In genomic region chr5:147892735-147893134, GRCm38 (mm10) we compare ENCODE assay signal across 14 mouse cellular contexts. TPM values are rescaled to one million over a fixed set of nuclear protein-coding genes. Genes with fewer than 3 reads are reported as not detected.
DNase-seq lines count a peak whose midpoint lies in the region; ATAC-seq and TF ChIP-seq lines count a peak whose summit lies in the region.
"Had no signal": no experiment of that assay in that cellular context is flagged by ENCODE, and none has a peak within 500 bp of the region (broad histone marks: within the 10 kb centered on the region; RNA-seq: fewer than 3 reads in every experiment).

No protein-coding gene starts in this region.

- H3K4me2 ChIP-seq in embryonic facial prominence, embryonic 12.5 days (replicated peaks): 0 out of 2 replicates have a peak overlapping the region, but pooled peaks have one; percentile 97
- H3K4me2 ChIP-seq in intestine, embryonic 16.5 days (ENCODE audit: low read depth, low read length): 0 out of 2 replicates have a peak overlapping the region, but pooled peaks have one; percentile 2
- no peak overlapping the region for H3K4me2 ChIP-seq in intestine, embryonic 15.5 days (replicated peaks)
- H3K4me2 ChIP-seq in liver, embryonic 13.5 days: peak overlapping the region; percentile 89

- intact Hi-C loops in left cerebral cortex, postnatal 36 days (cut with DNase I): no loop called here

- no peak overlapping the region for H3K4me3 ChIP-seq in embryonic facial prominence, embryonic 12.5 days
- no peak overlapping the region for H3K4me3 ChIP-seq in embryonic facial prominence, embryonic 10.5 days
- H3K4me3 ChIP-seq in intestine, embryonic 16.5 days (ENCODE audit: low read length): no peak overlapping the region
- no peak overlapping the region for H3K4me3 ChIP-seq in intestine, embryonic 15.5 days (replicated peaks)
- H3K4me3 ChIP-seq in E14TG2a.4 (replicated peaks; ENCODE audit: low read length): peak overlapping the region; percentile 83
- H3K4me3 ChIP-seq in liver, embryonic 13.5 days (replicated peaks): peak overlapping the region; percentile 77
- H3K4me3 ChIP-seq: layer of hippocampus, adult 2 months; lung, embryonic 15.5 days; megakaryocyte, embryonic 14.5 days had no signal

- DNase-seq in embryonic facial prominence, embryonic 10.5 days (ENCODE audit: low spot score): no peak
- no peak for DNase-seq in liver, embryonic 13.5 days
- DNase-seq in left cerebral cortex, postnatal 36 days (ENCODE audit: low spot score in 2 of 2): no peak
- DNase-seq in frontal cortex, postnatal 14 days (ENCODE audit: low spot score in 2 of 2): no peak
- DNase-seq: cerebellum, adult 11 months; right cerebral cortex, postnatal 14 days; thymus, adult 2 months had no signal

- no peaks in the 10 kb centered on the region for H3K9me3 ChIP-seq in embryonic facial prominence, embryonic 12.5 days
- no peaks in the 10 kb centered on the region for H3K9me3 ChIP-seq in embryonic facial prominence, embryonic 10.5 days
- no peaks in the 10 kb centered on the region for H3K9me3 ChIP-seq in intestine, embryonic 16.5 days (ENCODE audit: control insufficient read depth, low read length)
- no peaks in the 10 kb centered on the region for H3K9me3 ChIP-seq in intestine, embryonic 15.5 days
- no peaks in the 10 kb centered on the region for H3K9me3 ChIP-seq in E14TG2a.4 (ENCODE audit: low read length)
- H3K9me3 ChIP-seq in liver, embryonic 13.5 days (replicated peaks): no peaks in the 10 kb centered on the region
- H3K9me3 ChIP-seq: lung, embryonic 15.5 days; megakaryocyte, embryonic 14.5 days had no signal

- no peak overlapping the region for H3K27ac ChIP-seq in embryonic facial prominence, embryonic 12.5 days
- H3K27ac ChIP-seq in embryonic facial prominence, embryonic 10.5 days (replicated peaks): no peak overlapping the region
- peak overlapping the region; percentile 68 for H3K27ac ChIP-seq in intestine, embryonic 16.5 days (ENCODE audit: low read length)
- no peak overlapping the region for H3K27ac ChIP-seq in intestine, embryonic 15.5 days
- peak overlapping the region; percentile 92 for H3K27ac ChIP-seq in liver, embryonic 13.5 days
- H3K27ac ChIP-seq: layer of hippocampus, adult 2 months; lung, embryonic 15.5 days had no signal

- TF ChIP-seq CTCF in E14TG2a.4 (conservative IDR thresholded peaks at IDR 0.05; ENCODE audit: low read length): no peak

- peaks cover 23% of the 10 kb centered on the region for H3K27me3 ChIP-seq in embryonic facial prominence, embryonic 12.5 days
- H3K27me3 ChIP-seq in embryonic facial prominence, embryonic 10.5 days (replicated peaks; ENCODE audit: low read depth, poor library complexity, severe bottlenecking): peaks cover 42% of the 10 kb centered on the region
- no peaks in the 10 kb centered on the region for H3K27me3 ChIP-seq in intestine, embryonic 16.5 days (replicated peaks; ENCODE audit: control insufficient read depth, insufficient read depth, low read length)
- H3K27me3 ChIP-seq in intestine, embryonic 15.5 days (replicated peaks): 0 out of 2 replicates have a peak, but pooled peaks cover 2% of the 10 kb centered on the region
- H3K27me3 ChIP-seq in E14TG2a.4 (ENCODE audit: insufficient read depth, low read length): peaks cover 8% of the 10 kb centered on the region
- H3K27me3 ChIP-seq in liver, embryonic 13.5 days: no peaks in the 10 kb centered on the region
- H3K27me3 ChIP-seq: lung, embryonic 15.5 days had no signal

- H3K9ac ChIP-seq in embryonic facial prominence, embryonic 12.5 days: no peak overlapping the region
- peak overlapping the region; percentile 27; the same call in 1 of the 2 replicates for H3K9ac ChIP-seq in intestine, embryonic 16.5 days (ENCODE audit: low read depth, low read length)
- no peak overlapping the region for H3K9ac ChIP-seq in intestine, embryonic 15.5 days
- H3K9ac ChIP-seq in liver, embryonic 13.5 days: peak overlapping the region; percentile 84
- H3K9ac ChIP-seq: lung, embryonic 15.5 days had no signal

- WGBS in embryonic facial prominence, embryonic 12.5 days: 30% methylated on average over 6 of the region's 6 CpGs
- WGBS in embryonic facial prominence, embryonic 10.5 days: 30% methylated on average over 6 of the region's 6 CpGs
- 29% methylated on average over 6 of the region's 6 CpGs for WGBS in intestine, embryonic 16.5 days
- WGBS in intestine, embryonic 15.5 days: 35% methylated on average over 6 of the region's 6 CpGs
- 30% methylated on average over 6 of the region's 6 CpGs for WGBS in liver, embryonic 13.5 days (ENCODE audit: insufficient replicate concordance)

- no peaks in the 10 kb centered on the region for H3K36me3 ChIP-seq in embryonic facial prominence, embryonic 12.5 days
- no peaks in the 10 kb centered on the region for H3K36me3 ChIP-seq in embryonic facial prominence, embryonic 10.5 days (replicated peaks)
- no peaks in the 10 kb centered on the region for H3K36me3 ChIP-seq in intestine, embryonic 16.5 days (ENCODE audit: control insufficient read depth, insufficient read depth, low read length)
- H3K36me3 ChIP-seq in intestine, embryonic 15.5 days: no peaks in the 10 kb centered on the region
- H3K36me3 ChIP-seq in E14TG2a.4 (ENCODE audit: insufficient read depth, low read length): 0 out of 2 replicates have a peak, but pooled peaks cover 3% of the 10 kb centered on the region
- H3K36me3 ChIP-seq in liver, embryonic 13.5 days: peaks cover 8% of the 10 kb centered on the region; the same call in 1 of the 2 replicates
- H3K36me3 ChIP-seq: lung, embryonic 15.5 days had no signal

- no peak for ATAC-seq in embryonic facial prominence, embryonic 12.5 days (ENCODE audit: insufficient number of reproducible peaks, insufficient read depth, low FRiP score, low TSS enrichment)
- ATAC-seq in intestine, embryonic 16.5 days: peak; percentile 16; the same call in 1 of the 2 replicates
- no peak for ATAC-seq in intestine, embryonic 15.5 days
- ATAC-seq in liver, embryonic 13.5 days (ENCODE audit: low read depth): no peak

- H3K4me1 ChIP-seq in embryonic facial prominence, embryonic 12.5 days: no peaks in the 10 kb centered on the region
- peaks cover 25% of the 10 kb centered on the region for H3K4me1 ChIP-seq in embryonic facial prominence, embryonic 10.5 days
- peaks cover 15% of the 10 kb centered on the region for H3K4me1 ChIP-seq in intestine, embryonic 16.5 days (ENCODE audit: control insufficient read depth, insufficient read depth, low read length)
- peaks cover 10% of the 10 kb centered on the region for H3K4me1 ChIP-seq in intestine, embryonic 15.5 days (replicated peaks)
- peaks cover 58% of the 10 kb centered on the region for H3K4me1 ChIP-seq in E14TG2a.4 (replicated peaks; ENCODE audit: low read depth, low read length)
- peaks cover 68% of the 10 kb centered on the region for H3K4me1 ChIP-seq in liver, embryonic 13.5 days (replicated peaks)

RNA-seq across cellular contexts. Expression of gene Slc46a3, which starts 1.9 kb away (rescaled TPM):
- 2.0 and 2.3 TPM in 2 replicates for polyA plus RNA-seq in embryonic facial prominence, embryonic 12.5 days (2016; fragmentation: Nextera tagmentation; extraction: Ambion mirVana)
- 2.5 TPM in 2 replicates for polyA plus RNA-seq in embryonic facial prominence, embryonic 10.5 days (2016; fragmentation: Nextera tagmentation; extraction: Ambion mirVana)
- 21.4 and 39.8 TPM in 2 replicates for polyA plus RNA-seq in intestine, embryonic 16.5 days (2015; fragmentation: Nextera tagmentation; extraction: Ambion mirVana)
- 7.6 and 11.7 TPM in 2 replicates for polyA plus RNA-seq in intestine, embryonic 15.5 days (2015; fragmentation: Nextera tagmentation; extraction: Ambion mirVana)
- 12.9 and 13.9 TPM in 2 replicates for polyA plus RNA-seq in liver, embryonic 13.5 days (2015; fragmentation: Nextera tagmentation; extraction: Ambion mirVana)
- 1 to 10 TPM; 7.4 to 7.6 TPM for total RNA-seq in left cerebral cortex, postnatal 36 days (2021)

RNA-seq across cellular contexts. Expression of gene Pomp, which starts 32.5 kb away (rescaled TPM):
- 451 and 487 TPM in 2 replicates for polyA plus RNA-seq in embryonic facial prominence, embryonic 12.5 days (2016; fragmentation: Nextera tagmentation; extraction: Ambion mirVana)
- 513 and 534 TPM in 2 replicates for polyA plus RNA-seq in embryonic facial prominence, embryonic 10.5 days (2016; fragmentation: Nextera tagmentation; extraction: Ambion mirVana)
- 394 and 410 TPM in 2 replicates for polyA plus RNA-seq in intestine, embryonic 16.5 days (2015; fragmentation: Nextera tagmentation; extraction: Ambion mirVana)
- polyA plus RNA-seq in intestine, embryonic 15.5 days (2015; fragmentation: Nextera tagmentation; extraction: Ambion mirVana): 424 and 470 TPM in 2 replicates
- 312 and 320 TPM in 2 replicates for polyA plus RNA-seq in liver, embryonic 13.5 days (2015; fragmentation: Nextera tagmentation; extraction: Ambion mirVana)
- 100 to 1,000 TPM; 159 to 195 TPM for total RNA-seq in left cerebral cortex, postnatal 36 days (2021)

Comparison
In these comparisons a context has a peak if more than half of its experiments do, and no peak if none do; other contexts are left out.
1. H3K27ac ChIP-seq: peak in intestine, embryonic 16.5 days (single experiment) and liver, embryonic 13.5 days (single experiment); none in embryonic facial prominence, embryonic 12.5 days (single experiment), embryonic facial prominence, embryonic 10.5 days (single experiment) and intestine, embryonic 15.5 days (single experiment).
2. H3K9ac ChIP-seq: peak in intestine, embryonic 16.5 days (single experiment) and liver, embryonic 13.5 days (single experiment); none in embryonic facial prominence, embryonic 12.5 days (single experiment) and intestine, embryonic 15.5 days (single experiment).
3. H3K4me3 ChIP-seq: peak in E14TG2a.4 (single experiment) and liver, embryonic 13.5 days (single experiment); none in embryonic facial prominence, embryonic 12.5 days (single experiment), embryonic facial prominence, embryonic 10.5 days (single experiment), intestine, embryonic 16.5 days (single experiment) and intestine, embryonic 15.5 days (single experiment).